Mouse (Mus musculus) midbrain, embryonic 16.5 days (tissue): ENCODE data around the gene Traf3ip3. TPM values are rescaled to one million over a fixed set of nuclear protein-coding genes. Genes with fewer than 3 reads are reported as not detected.

Experiments used
- ATAC-seq: fragments of 200-750 bp; cut with Nextera tagmentation; 2 replicates; pipeline ENCODE4 v1.8.0; 2017; ENCODE audit warnings: moderate TSS enrichment
- H3K27ac ChIP-seq: fragments of 300-500 bp; sonication (generic); 2 replicates; pipeline ENCODE4 v1.5.1; 2014; ENCODE audit warnings: mild to moderate bottlenecking, low read length, mixed read lengths
- H3K27me3 ChIP-seq: fragments of 300-500 bp; sonication (generic); 2 replicates; pipeline ENCODE4 v1.6.1; 2014; ENCODE audit warnings: low read depth, low read length, mixed read lengths; ENCODE audit not compliant: control insufficient read depth, insufficient read depth
- H3K36me3 ChIP-seq: fragments of 300-500 bp; sonication (generic); 2 replicates; pipeline ENCODE4 v1.6.1; 2014; ENCODE audit warnings: mild to moderate bottlenecking, low read length, moderate library complexity, mixed read lengths; ENCODE audit not compliant: control insufficient read depth, insufficient read depth
- H3K4me1 ChIP-seq: fragments of 300-500 bp; sonication (generic); 2 replicates; pipeline ENCODE4 v1.6.1; 2014; ENCODE audit warnings: mild to moderate bottlenecking, low read length, mixed read lengths; ENCODE audit not compliant: control insufficient read depth, insufficient read depth
- H3K4me2 ChIP-seq: fragments of 300-500 bp; sonication (generic); 2 replicates; pipeline ENCODE4 v1.6.1; 2014; ENCODE audit warnings: mild to moderate bottlenecking, low read length, mixed read lengths
- H3K4me3 ChIP-seq: fragments of 300-500 bp; sonication (generic); 2 replicates; pipeline ENCODE4 v1.5.1; 2014; ENCODE audit warnings: low read depth, mild to moderate bottlenecking, low read length, moderate library complexity, mixed read lengths
- H3K9ac ChIP-seq: fragments of 300-500 bp; sonication (generic); 2 replicates; pipeline ENCODE4 v1.6.1; 2014; ENCODE audit warnings: low read depth, low read length, mixed read lengths
- H3K9me3 ChIP-seq: fragments of 300-500 bp; sonication (generic); replicated peaks from 2 replicates; pipeline ENCODE4 v1.6.1; 2014; ENCODE audit warnings: mild to moderate bottlenecking, low read length, mixed read lengths; ENCODE audit not compliant: control insufficient read depth, poor library complexity, severe bottlenecking
- WGBS: fragments of 180-500 bp; shearing (Covaris S2); extraction: QIAGEN DNeasy Blood & Tissue Kit; methylation state at CpG from one replicate; pipeline ENCODE4 v1.1.7; 2014; 5-methylcytosine and 5-hydroxymethylcytosine counted together
- polyA plus RNA-seq: library from polyadenylated mRNA; unstranded; fragments of >200 nt; fragmentation: Nextera tagmentation; extraction: Ambion mirVana; gene quantifications from 2 replicates; pipeline ENCODE4 v1.2.1, GENCODE M21; 2015

Traf3ip3 gene
- polyA plus RNA-seq, 1 experiment from 2014 or later: 1.1 TPM

DNA sequence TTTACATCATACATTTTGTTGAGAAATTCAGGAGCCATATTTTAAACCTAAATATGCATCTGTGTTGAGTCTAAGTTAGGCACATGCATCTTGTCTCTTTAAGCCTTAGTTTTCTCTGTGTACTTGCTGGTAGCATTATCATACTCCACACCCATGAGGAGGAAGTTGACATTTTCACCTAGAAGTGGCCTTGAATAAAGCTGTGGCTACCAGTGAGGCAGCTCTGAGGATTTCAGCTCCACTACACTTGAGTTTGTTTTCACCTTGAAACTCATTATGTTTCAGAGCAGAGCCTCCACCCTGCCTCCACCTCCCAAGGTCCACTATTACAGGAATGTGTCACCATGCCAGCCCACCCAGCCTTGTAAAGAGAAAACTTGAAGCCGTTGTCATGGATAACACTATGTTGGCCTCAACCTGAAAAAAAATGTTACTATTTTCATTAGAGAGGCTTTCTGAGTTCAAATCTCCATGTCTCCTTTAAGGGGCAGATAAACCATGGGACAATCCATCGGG lies 32.7 kb upstream of the Traf3ip3 start:
- Histone ChIP-seq H3K4me1 (no peaks in the 10 kb centered on the region), H3K9me3 (no peaks in the 10 kb centered on the region), H3K4me2 (no peak overlapping the region), H3K27me3 (no peaks in the 10 kb centered on the region), H3K4me3 (no peak overlapping the region), H3K9ac (no peak overlapping the region), H3K27ac (no peak overlapping the region), H3K36me3 (no peaks in the 10 kb centered on the region)
- WGBS: 91% methylated on average over 2 of the region's 2 CpGs
- no peak for ATAC-seq

DNA sequence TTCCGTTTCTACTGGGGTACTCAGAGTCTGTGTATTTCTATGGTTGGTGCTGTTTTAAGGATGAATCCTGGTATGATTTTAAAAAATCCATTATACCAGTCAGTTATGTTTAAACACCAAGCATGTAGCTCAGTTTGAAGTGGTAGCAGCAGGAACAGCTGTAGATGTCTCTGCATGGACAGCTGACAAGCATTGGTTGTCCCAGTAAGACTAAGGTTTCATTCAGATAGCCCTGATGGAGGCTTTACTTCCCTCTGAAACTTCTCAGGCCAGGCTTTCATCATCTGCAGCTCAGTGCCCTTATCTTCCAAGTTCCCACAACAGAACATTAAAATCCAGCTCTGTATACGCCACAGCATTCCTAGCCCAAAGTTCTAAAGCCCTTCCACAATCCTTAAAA lies 31.2 kb upstream of the Traf3ip3 start:
- no peaks in the 10 kb centered on the region for H3K4me1 ChIP-seq
- ATAC-seq: no peak
- H3K27ac ChIP-seq: no peak overlapping the region
- 83% methylated on average over 2 of the region's 2 CpGs for WGBS
- H3K27me3 ChIP-seq: no peaks in the 10 kb centered on the region
- H3K9ac ChIP-seq: no peak overlapping the region
- no peak overlapping the region for H3K4me2 ChIP-seq
- no peak overlapping the region for H3K4me3 ChIP-seq
- no peaks in the 10 kb centered on the region for H3K9me3 ChIP-seq
- H3K36me3 ChIP-seq: no peaks in the 10 kb centered on the region

DNA sequence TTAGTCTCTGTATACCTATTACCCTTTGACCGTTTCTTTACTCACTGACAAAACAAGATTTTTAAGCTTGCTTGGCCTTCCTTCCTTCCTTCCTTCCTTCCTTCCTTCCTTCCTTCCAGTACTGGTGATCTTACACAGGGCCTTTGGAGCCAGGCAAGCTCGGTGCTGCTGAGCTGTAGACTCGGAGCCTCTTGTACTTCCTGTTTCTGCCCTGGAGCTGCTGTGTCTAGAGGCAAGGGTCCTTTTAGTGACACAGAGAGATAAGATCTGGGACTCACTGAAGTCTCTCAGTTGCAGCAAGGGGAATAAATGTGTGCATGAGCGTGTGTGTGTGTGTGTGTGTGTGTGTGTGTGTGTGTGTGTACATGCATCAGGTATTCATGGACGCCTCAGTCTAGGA lies 29.4 kb upstream of the Traf3ip3 start:
- Histone ChIP-seq H3K27ac (no peak overlapping the region), H3K27me3 (no peaks in the 10 kb centered on the region), H3K9me3 (no peaks in the 10 kb centered on the region), H3K9ac (no peak overlapping the region), H3K4me3 (no peak overlapping the region), H3K4me1 (no peaks in the 10 kb centered on the region), H3K36me3 (no peaks in the 10 kb centered on the region), H3K4me2 (no peak overlapping the region)
- 79% methylated on average over 5 of the region's 5 CpGs for WGBS
- no peak for ATAC-seq

DNA sequence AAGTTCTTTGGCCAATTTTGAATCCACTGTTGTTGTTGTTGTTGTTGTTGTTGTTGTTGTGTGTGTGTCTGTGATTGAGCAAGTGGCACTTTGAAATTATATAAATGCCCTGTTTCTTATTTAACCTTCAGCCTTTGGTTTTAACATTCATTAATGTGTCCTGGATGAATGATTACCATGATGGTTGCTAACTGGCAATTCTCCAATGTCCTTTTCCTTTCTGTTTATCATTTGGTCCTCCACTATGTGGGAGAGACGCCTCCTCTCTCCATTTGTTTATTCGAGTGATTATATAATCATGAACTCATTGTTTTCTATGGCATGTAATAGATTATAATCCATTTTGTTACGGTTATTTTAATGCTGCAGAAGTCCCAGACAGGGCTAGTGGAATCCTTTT lies 29.0 kb upstream of the Traf3ip3 start:
- no peak overlapping the region for H3K4me3 ChIP-seq
- H3K9me3 ChIP-seq: no peaks in the 10 kb centered on the region
- H3K27me3 ChIP-seq: no peaks in the 10 kb centered on the region
- 81% methylated on average over 3 of the region's 3 CpGs for WGBS
- no peaks in the 10 kb centered on the region for H3K36me3 ChIP-seq
- no peak overlapping the region for H3K4me2 ChIP-seq
- no peak overlapping the region for H3K9ac ChIP-seq
- H3K4me1 ChIP-seq: no peaks in the 10 kb centered on the region
- no peak overlapping the region for H3K27ac ChIP-seq
- ATAC-seq: no peak

- ATAC-seq: no peak
- H3K9ac ChIP-seq: no peak overlapping the region
- WGBS: 97% methylated on average over 5 of the region's 5 CpGs
- H3K4me2 ChIP-seq: no peak overlapping the region
- no peaks in the 10 kb centered on the region for H3K4me1 ChIP-seq
- H3K9me3 ChIP-seq: no peaks in the 10 kb centered on the region
- no peaks in the 10 kb centered on the region for H3K27me3 ChIP-seq
- no peak overlapping the region for H3K4me3 ChIP-seq
- H3K27ac ChIP-seq: no peak overlapping the region
- H3K36me3 ChIP-seq: no peaks in the 10 kb centered on the region
Observed at GRCm38 (mm10) chr1:193229570-193229969, 28.1 kb upstream of the Traf3ip3 start.

DNA sequence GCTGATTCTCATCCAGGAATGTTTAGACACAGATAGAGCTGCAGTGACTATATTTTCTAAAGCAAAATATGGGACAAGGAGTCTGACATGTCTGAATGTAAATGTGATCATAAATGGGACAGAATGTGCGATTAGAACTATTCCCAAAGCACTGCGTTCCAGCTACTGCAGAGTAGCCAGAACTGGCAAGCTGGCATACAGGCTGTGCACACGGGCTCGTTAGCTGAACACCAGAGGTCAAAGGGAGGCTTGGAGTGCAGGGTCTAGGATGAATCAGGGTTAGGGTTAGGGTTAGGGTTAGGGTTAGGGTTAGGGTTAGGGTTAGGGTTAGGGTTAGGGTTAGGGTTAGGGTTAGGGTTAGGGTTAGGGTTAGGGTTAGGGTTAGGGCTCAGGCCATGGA lies 26.0 kb upstream of the Traf3ip3 start:
- Histone ChIP-seq H3K27ac (no peak overlapping the region), H3K27me3 (no peaks in the 10 kb centered on the region), H3K9me3 (no peaks in the 10 kb centered on the region), H3K9ac (no peak overlapping the region), H3K4me3 (no peak overlapping the region), H3K36me3 (no peaks in the 10 kb centered on the region), H3K4me2 (no peak overlapping the region), H3K4me1 (no peaks in the 10 kb centered on the region)
- no peak for ATAC-seq
- WGBS: 74% methylated on average over 4 of the region's 4 CpGs

DNA sequence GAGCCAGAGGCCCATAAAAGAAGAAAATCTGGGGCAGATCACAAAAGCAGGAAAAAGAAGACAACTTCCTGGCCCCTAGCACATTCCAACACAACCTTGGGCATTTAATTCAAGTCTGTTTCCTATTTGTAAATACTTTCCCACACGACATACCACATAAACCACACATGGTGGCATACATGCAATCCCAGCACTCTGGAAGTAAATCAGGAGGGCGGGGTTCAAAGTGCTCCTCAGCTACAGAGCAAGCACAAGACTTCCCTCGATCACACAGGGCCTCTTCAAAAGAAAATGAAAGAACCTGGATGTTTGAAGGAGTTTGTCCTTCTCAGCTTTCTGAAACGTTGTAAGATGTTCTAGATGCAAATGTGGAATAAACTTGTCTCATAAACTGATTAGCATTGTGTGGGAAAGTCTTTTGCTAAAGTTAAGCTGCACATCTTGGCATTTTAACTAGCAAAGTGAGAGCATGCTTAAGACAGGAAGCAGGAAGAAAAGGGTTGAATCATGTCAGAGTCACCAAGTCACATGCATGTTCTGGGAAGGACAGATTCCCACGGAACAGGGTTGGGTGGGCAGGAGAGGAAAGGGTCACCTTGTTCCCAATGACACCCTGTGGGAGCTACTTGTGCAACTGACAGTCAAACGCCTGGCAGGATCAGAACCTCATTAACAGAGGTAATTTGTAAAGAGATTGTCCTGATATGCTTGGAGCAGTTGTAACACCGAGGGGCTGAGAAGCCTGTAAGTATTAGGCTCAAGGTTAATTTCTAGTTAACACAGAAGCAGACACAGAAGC lies 25.4 kb upstream of the Traf3ip3 start:
- H3K27ac ChIP-seq: no peak overlapping the region
- no peaks in the 10 kb centered on the region for H3K4me1 ChIP-seq
- no peak overlapping the region for H3K9ac ChIP-seq
- ATAC-seq: no peak
- H3K36me3 ChIP-seq: no peaks in the 10 kb centered on the region
- H3K4me3 ChIP-seq: no peak overlapping the region
- no peaks in the 10 kb centered on the region for H3K27me3 ChIP-seq
- H3K4me2 ChIP-seq: no peak overlapping the region
- 56% methylated on average over 7 of the region's 7 CpGs for WGBS
- H3K9me3 ChIP-seq: no peaks in the 10 kb centered on the region

DNA sequence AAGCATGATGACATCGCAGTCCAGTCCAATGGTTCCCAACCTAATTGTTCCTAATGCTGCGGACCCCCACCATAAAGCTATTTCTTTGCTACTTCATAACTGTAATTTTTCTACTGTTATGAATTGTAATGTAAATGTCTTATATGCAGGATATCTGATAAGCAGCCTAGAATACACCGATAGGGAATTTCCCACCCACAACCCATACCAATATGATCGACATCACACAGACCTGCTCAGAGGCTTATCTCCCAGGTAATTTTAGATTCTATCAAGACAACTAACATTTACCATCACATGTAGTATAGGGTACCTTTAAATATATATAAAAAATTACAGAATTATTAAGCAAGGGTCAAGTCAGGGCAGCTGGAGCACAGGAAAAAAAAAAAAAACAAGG lies 24.6 kb upstream of the Traf3ip3 start:
- 94% methylated on average over 4 of the region's 4 CpGs for WGBS
- no peaks in the 10 kb centered on the region for H3K4me1 ChIP-seq
- ATAC-seq: no peak

DNA sequence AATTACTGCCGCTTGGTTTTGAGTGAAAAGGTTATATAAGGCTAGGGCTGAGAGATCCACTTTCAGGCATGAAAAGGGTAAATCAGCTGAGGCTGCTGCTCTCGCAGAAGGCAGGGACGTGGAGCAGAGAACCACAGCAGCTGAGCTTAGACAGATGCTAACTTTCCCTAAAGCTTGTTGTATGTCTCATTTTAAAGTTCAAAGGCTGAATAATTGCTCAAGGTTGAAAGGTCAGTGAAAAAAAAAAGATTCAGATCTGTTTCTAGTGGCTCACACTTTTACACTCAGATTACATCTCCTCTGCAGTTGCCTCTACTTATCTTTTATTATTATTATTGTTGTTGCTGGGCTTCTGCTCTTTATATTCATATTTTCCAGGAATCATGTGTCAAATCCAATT lies 24.0 kb upstream of the Traf3ip3 start:
- ATAC-seq: no peak
- H3K4me1 ChIP-seq: no peaks in the 10 kb centered on the region
- no peak overlapping the region for H3K9ac ChIP-seq
- no peaks in the 10 kb centered on the region for H3K27me3 ChIP-seq
- no peaks in the 10 kb centered on the region for H3K9me3 ChIP-seq
- no peak overlapping the region for H3K4me3 ChIP-seq
- 29% methylated on average over 3 of the region's 3 CpGs for WGBS
- H3K27ac ChIP-seq: no peak overlapping the region
- H3K36me3 ChIP-seq: no peaks in the 10 kb centered on the region
- H3K4me2 ChIP-seq: no peak overlapping the region

More for the DNA sequence above, 24.6 kb upstream of the Traf3ip3 start:
- no peak overlapping the region for H3K4me3 ChIP-seq
- no peaks in the 10 kb centered on the region for H3K36me3 ChIP-seq
- no peak overlapping the region for H3K27ac ChIP-seq
- H3K9ac ChIP-seq: no peak overlapping the region
- no peaks in the 10 kb centered on the region for H3K27me3 ChIP-seq
- H3K4me2 ChIP-seq: no peak overlapping the region
- no peaks in the 10 kb centered on the region for H3K9me3 ChIP-seq
